In the genomic region with DNA sequence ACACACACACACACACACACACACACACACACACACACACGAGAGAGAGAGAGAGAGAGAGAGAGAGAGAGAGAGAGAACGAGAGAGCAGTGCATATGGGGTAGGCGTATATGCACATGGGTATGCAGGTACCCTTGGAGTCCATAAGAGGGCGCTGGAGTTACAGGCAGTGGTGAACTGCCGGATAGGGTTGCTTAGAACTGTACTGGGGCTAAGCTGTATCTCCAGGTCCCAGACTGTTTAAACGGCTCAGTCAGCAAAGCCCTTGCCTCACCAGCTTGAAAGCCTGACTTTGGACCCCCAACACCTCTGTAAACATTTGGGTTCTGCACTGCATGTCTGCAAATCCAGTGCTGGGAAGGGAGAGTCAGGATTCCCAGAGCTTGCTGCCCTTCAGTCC, we compare ENCODE assay signal across 10 mouse cellular contexts.
DNase-seq lines count a peak whose midpoint lies in the region; ATAC-seq and TF ChIP-seq lines count a peak whose summit lies in the region.
"Had no signal": no experiment of that assay in that cellular context is flagged by ENCODE, and none has a peak within 500 bp of the region (broad histone marks: within the 10 kb centered on the region; RNA-seq: fewer than 3 reads in every experiment).

No protein-coding gene starts in this region.

- WGBS in midbrain, postnatal 0 days, result 94% methylated on average over 5 of the region's 6 CpGs

- peak overlapping the region; percentile 35; the same call in 1 of the 2 replicates for H3K4me3 ChIP-seq in layer of hippocampus, adult 2 months
- no peak overlapping the region for H3K4me3 ChIP-seq in midbrain, postnatal 0 days (ENCODE audit: low read depth, low read length)
- H3K4me3 ChIP-seq: limb, embryonic 12.5 days had no signal

- H3K9me3 ChIP-seq in midbrain, postnatal 0 days (ENCODE audit: low read length), result no peaks in the 10 kb centered on the region
- H3K9me3 ChIP-seq: limb, embryonic 12.5 days had no signal

- ATAC-seq in CD4-positive, CD25-positive, alpha-beta regulatory T cell, adult 4 months, result no peak
- no peak for ATAC-seq in midbrain, postnatal 0 days (ENCODE audit: low FRiP score)

- H3K27me3 ChIP-seq in midbrain, postnatal 0 days (ENCODE audit: insufficient read depth, low read length), result no peaks in the 10 kb centered on the region
- H3K27me3 ChIP-seq: limb, embryonic 12.5 days had no signal

- no peak for TF ChIP-seq POLR2A in brain, embryonic 14.5 days (IDR thresholded peaks at IDR 0.05; ENCODE audit: borderline replicate concordance, extremely low read depth, insufficient read depth, insufficient read length, poor library complexity, severe bottlenecking)

- peak overlapping the region; percentile 79; the same call in 1 of the 2 replicates for H3K27ac ChIP-seq in layer of hippocampus, adult 2 months
- H3K27ac ChIP-seq in midbrain, postnatal 0 days (ENCODE audit: low read depth, low read length), result no peak overlapping the region
- H3K27ac ChIP-seq: limb, embryonic 12.5 days had no signal

- peak; percentile 56 for TF ChIP-seq CTCF in layer of hippocampus, adult 2 months (conservative IDR thresholded peaks at IDR 0.05)
- peak; percentile 38; the same call in 1 of the 2 replicates for TF ChIP-seq CTCF in brain, embryonic 14.5 days (IDR thresholded peaks at IDR 0.05; ENCODE audit: borderline replicate concordance, extremely low read depth, insufficient read depth, insufficient read length)
- TF ChIP-seq CTCF in midbrain, postnatal 0 days (IDR thresholded peaks at IDR 0.05), result peak; percentile 59

- 0 out of 2 replicates have a peak, but pooled peaks cover 3% of the 10 kb centered on the region for H3K4me1 ChIP-seq in midbrain, postnatal 0 days (ENCODE audit: insufficient read depth, low read length)

- peak; percentile 33 for DNase-seq in CD4-positive, CD25-positive, alpha-beta regulatory T cell, adult 2 months (ENCODE audit: low read depth, low spot score)
- no peak for DNase-seq in layer of hippocampus, adult 2 months (ENCODE audit: low spot score in 2 of 2)
- no peak for DNase-seq in layer of hippocampus, postnatal 25 days (ENCODE audit: extremely low spot score in 1 of 2, low spot score in 1 of 2)
- no peak for DNase-seq in brain, embryonic 14.5 days (ENCODE audit: low read depth)
- DNase-seq in midbrain, postnatal 0 days (ENCODE audit: low spot score), result no peak
- DNase-seq in c-Kit-positive CD71-positive TER-119-positive erythroid progenitor cells, embryonic 14.5 days (ENCODE audit: low spot score), result no peak
- DNase-seq in cerebellum, adult 8-10 months, result no peak
- DNase-seq: thymus, postnatal 36 days had no signal

- H3K36me3 ChIP-seq in midbrain, postnatal 0 days (ENCODE audit: insufficient read depth, low read length), result no peaks in the 10 kb centered on the region
- H3K36me3 ChIP-seq: limb, embryonic 12.5 days had no signal

- no peak overlapping the region for H3K9ac ChIP-seq in midbrain, postnatal 0 days (replicated peaks; ENCODE audit: low read length, poor library complexity, severe bottlenecking)

- H3K4me2 ChIP-seq in midbrain, postnatal 0 days (ENCODE audit: low read depth, low read length, poor library complexity, severe bottlenecking), result no peak overlapping the region
- H3K4me2 ChIP-seq: limb, embryonic 12.5 days had no signal
